Mouse (Mus musculus): ENCODE measurements at regions not wholly inside any gene's neighbourhood (a gene's known extent, or its start where the extent isn't known, plus 50 kb on each side); places are given as distances from the start of the nearest gene placed in this dataset.
"Not testable (repeated sequence)": the region's sequence is repeated elsewhere in the genome, so short reads cannot be mapped to it uniquely, and the experiment has no call there.

DNA sequence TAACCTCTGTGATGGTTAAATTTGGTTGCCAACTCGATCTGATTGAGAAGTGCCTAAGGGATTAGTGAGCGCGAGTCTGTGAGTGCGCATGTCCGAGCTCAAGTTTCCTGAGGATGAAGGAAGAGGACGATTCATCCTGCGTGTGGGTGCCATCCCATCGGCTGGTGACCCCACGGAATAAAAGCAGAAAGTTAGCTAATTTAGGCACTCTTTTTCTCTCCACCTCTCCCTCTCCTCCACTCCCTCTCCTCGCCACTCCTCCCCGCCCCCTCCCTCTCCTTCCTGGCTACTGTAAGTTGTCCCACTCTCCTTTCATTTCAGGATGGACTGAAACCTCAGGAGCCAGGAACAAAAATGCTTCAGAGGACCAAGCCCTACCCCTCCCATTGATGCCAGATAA is 168.9 kb upstream of the Gm10131 start:
- no peak for DNase-seq

DNA sequence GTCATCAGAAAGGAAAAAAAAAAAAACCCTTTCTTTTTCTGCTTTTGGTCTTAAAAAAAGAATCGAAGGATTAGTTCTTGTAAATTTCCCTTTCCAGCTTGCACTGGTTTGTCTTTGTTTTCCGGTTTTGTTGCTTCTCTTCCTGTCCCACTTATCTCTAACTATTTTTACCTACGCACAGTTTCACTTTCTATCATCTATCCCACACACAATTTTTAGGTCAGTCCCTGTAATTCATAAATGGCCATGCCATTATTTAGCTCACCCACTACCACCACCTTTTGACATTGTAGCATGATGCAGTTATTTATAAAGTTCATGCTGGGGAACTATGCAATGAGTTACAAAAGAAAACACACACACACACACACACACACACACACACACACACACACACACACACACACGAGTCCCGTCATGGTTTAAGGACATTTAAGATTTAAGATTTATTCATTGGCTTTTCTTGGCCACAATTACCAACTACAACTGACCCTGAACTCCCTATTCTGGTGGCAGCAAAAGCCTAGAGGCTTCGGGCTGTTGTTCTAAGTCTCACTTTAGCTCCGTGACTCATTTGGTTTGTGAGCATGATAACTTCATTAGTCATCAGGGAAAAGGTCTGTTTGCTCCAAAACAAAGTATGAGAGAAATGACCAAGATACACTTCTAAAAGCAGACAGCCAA is 164.6 kb upstream of the Gm10131 start:
- no peak for DNase-seq

DNA sequence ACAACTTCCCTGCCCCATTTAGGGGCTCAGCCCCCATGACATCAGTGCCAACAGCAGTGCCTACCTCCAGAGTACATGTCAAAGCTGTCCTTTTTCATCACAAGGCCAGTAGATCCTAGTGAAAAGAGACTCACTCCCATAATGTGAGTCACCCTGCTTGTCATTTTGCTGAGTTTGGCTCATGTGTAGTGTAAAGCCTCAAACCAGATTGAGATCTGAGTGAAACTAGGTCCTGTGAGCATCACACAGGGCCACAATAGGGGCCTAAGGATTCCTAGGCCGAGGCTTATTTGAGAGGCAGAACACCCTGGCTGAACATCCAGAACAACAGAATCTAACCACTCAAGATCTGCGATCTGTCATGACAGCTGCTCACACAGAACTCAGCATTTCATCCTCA is 163.3 kb upstream of the Gm10131 start:
- DNase-seq, result not testable (repeated sequence)

DNA sequence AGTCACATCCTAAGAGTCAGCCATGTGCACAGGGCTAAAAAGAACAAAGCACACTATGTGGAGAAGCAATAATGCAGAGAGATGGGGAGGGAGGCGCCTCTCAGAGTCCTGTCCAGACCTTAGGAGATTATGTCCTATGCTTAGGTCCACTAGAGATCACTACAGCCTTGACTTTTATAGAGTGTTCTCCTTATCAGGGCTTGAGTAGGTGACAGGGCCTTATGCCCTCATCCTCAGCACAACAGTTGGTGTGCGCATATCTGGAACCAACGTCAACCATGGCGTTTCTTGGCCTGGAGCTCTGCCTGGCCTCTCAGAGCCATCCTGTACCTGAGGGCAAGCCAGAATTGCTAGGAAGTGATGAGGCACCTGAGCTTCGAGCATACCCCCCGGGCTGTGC is 162.6 kb upstream of the Gm10131 start:
- DNase-seq, result no peak

DNA sequence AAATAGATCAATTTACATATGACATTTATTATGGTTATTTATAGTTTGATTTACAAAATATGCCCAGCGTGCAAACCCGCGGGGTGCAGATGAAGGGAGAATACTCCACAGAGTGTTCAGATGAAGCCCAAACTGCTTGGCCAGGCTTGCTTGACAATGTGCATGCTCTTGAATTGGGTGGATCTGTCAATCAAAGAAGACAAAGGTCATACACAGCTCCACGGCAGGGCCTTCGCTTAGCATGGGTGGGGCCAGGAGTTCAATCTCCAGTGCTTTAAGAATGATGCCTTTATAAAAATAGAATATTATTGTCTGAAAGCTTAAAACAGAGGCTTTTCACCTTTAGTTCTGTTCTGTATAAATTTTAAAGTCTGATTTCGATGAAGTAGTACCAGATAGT is 158.3 kb upstream of the Gm10131 start:
- no peak for DNase-seq

DNA sequence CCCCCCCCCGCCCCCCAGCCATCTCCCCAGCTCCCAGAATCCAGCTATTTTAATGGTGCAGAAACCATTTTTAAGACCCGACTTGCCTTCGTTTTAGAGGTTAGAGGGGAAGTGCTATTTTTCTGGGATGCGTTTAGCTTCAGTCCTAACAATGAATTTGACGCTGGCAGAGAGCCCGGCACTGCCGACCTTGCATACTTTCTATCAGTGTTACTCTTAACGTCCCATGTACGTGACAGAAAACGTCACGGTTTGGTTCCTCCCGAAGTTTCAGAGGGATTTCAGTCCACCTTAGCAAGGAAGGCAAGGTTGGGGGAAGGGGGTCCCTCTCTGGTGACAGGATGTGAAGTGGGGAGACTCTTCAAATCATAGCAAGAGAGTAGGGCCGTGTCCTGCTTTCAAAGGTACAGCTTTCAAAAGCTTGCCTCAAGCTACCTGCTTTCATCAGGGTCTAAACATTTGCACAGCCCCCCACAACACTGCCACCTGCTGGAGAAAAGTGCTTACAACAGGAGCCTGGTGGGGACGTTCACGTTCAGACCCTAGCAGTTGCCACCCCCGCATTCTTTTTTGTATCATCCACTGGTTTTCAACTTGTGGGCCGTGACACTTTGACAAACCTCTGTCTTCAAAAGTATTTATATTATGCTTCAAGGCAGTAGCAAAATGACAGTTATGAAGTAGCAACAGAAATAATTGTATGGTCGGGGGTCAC is 157.4 kb upstream of the Gm10131 start:
- no peak for DNase-seq

DNA sequence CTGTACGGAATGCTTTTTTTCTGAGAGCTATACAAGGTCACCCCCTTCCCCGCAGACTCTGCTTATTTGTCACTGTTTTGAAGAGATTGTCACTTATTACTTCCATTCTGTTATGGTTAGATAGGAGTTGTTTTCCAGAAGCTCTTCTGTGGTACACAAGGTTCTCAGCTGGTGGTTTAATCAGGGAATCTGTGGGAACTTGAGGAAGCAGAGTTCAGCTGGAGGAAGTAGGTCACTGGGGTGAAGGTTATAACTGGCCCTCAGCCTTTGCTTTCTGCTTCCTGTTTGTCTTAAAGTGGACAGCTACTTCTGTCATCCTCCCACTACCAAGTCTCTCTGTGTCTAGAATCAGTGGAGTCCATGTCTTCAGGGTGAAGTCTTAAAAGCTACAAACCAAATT is 143.4 kb upstream of the Gm10131 start:
- no peak for DNase-seq

DNA sequence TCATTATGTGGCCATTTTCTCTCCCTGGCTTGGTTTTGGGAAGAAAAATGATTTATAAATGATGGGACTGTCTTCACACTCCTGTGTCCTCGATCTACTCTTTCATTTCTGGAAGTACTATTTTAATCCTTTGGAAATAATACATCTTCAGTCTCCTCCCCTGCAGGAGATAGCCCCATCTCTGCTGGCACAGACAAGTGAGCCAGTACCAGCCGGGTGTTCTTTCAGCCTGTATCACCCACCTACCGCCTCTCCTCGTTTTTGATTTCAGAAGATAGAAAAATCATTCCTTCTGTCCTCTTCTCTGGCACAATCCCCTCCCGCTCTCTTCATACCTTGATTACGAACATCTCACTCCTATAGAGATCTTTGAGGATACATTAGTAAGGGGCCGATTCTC is 140.4 kb upstream of the Gm10131 start:
- no peak for DNase-seq

DNA sequence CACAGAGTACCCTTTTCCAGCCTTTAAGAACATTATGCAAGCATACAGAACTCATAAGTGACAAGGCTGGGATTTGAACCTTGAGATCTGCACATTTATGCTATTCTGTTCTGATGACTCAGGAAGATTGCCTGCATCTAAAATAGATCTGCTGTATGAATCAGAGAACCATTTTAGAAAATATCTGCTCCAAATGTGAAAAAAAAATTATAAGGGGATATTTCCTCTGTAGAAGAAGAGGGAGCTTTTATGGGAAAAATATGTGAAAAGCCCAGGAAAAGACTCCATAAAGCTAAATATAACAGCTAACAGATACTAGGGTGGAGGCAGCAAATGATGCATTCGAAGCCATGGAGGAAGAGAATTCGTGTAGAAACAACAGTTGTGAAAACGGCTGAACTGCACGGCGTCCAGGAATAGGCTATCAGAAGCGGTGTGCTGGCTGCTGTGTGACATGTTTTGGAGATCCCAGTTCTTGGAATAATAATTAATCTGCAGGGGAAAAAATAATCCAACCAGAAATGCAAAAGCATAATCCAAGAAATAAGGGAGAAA is 127.9 kb upstream of the Gm10131 start:
- DNase-seq, result no peak

DNA sequence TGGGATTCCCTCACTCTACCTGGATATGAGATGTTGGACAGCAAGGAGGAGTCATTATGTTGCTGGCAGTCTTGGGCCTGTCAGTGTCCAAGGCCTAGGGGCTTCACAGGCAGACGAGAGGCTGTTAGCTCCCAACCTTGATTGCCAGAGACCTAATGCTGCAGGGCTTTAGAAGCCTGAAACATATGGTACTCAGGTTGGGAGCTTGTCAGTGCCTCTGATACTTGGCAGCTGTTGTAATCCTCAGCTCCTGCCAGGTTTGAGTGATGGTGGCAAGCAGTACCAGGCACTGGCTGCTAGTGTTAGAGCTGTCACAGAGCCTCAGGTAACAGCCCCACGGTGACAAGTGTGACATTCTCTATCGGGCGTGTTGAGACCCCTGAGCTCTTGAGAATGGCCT is 122.2 kb upstream of the Gm10131 start:
- DNase-seq, result no peak

DNA sequence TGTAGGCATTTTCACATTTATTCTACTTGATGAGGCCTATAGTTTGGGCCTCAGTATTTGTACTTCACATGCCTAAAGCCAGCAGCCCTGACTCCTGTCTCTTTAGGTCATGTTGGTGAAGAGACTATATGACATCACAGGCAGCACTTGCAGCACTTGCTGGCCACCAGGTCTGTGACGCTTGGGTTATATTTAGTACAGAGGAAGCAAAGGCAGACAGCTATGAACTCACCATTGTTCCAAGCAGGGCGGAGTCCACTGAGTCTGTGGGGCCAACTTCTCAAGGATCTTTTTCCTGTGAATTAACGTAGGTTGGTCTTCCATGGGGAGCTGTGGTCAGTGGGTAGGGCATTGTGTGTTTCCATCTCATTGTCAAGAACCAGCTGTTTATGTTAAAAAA is 117.9 kb upstream of the Gm10131 start:
- no peak for DNase-seq

DNA sequence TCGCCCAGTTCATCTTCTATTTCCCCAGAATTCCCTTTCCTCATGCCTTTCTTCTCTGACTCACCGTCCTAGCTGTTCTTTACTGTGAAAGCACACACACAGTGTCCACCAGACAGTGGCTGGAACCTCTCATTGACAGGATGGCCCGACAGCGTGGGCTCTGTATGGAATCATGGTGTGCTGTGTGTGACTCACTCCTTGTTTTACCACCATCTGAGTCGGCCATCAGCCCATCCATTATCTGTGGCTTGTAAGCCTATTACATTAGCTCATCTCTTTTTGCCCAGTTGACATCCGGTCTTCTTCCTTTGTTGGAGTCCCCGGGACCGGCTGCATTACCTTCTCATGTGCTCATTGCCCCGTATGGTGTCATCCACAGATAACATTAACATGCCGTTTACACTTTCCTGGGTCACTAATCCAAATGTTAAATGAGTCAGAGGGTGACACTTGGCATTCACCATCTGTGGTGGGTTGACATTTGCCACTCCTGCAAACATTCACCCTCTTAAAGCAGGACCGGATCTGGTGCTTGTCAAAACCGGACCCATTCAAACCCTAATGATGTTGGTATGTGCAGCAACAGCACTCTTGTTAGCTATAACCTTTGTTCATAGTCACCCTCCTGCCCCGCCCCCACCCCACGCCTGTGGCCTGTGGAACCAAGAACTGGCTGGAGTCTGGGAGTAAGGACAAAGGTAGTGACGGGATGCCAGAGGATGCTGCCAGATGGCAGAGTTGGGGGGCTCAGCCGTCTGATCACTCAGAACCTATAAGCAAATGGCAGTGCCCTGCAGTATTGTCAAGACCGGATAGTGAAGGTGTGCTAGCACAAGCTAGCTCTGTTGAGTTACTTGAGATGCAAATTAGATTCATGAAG is 113.7 kb upstream of the Gm10131 start:
- DNase-seq, result no peak

DNA sequence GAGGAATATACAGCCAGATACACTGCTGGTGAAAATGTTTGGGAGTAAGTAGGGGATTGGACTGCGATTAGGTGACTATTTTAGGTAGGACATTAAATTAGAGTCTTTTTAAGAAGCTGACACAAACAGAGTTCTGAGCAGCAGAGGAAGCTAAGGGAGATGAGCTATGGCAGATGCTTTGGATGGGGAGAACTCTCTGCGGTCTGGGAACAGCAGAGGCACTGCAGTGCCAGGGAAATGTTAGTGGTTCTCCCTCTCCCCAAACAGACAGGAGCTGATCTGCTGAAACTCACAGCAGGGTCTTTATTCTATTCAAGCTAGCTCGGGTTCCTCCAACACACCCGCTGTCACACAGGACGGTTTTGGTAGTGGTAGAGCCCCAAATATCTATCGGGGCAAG is 110.7 kb upstream of the Gm10131 start:
- DNase-seq, result no peak
